Mouse (Mus musculus) c-Kit-positive CD71-negative TER-119-negative erythroid progenitor cells, embryonic 14.5 days (primary cell): ENCODE data around the gene Abcg8.

Source experiments
- DNase-seq: peaks from one replicate; pipeline ENCODE4 v3.0.0-alpha.2; 2013; ENCODE audit warnings: low read depth

Gene Abcg8

DNA sequence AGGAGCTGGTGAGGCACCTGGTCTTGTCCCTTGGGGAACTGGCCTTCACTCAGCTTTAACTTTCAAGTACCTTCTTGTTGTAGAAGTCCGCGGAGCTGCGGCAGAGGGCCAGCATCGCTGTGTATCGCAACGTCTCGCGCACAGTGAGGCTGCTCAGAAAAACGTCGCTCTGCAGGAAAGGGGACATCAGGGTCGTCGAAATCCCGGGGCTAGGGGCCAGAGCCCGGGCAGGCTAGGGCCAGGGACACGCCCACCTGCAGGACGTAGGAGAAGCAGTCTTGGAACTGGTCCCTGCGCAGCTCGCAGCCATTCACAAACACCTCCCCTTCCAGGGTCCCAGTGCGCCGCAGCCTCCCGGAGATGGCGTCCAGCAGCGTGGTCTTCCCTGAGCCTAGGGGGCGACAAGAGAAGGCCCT is at the start of gene Abcg8:
Abcg8 (plus strand) TSS at position 352 of the 416 bp plus-strand sequence.
- no peak for DNase-seq

DNA sequence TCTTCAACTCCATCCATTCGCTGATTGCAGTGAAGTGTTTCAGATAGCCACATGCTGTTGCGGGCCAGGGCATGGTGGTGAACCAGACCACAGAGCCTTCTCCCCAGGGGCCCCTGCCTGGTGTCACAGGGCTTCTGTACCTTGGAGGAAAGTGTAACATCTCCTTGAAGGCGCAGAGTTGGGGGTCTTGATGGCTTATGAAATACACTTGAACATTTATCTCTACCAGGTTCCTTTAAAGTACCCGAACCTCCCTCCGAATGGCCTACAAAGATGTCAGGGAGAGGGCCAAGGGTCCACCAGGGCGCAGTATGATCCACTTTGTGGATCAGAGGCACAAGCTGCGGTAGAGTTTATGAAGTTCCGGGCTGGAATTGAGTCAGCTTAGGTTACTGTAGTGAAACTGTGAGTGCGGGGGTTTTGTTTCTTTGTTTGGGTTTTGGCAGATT is 49.2 kb upstream of the Abcg8 start:
- DNase-seq: no peak

DNA sequence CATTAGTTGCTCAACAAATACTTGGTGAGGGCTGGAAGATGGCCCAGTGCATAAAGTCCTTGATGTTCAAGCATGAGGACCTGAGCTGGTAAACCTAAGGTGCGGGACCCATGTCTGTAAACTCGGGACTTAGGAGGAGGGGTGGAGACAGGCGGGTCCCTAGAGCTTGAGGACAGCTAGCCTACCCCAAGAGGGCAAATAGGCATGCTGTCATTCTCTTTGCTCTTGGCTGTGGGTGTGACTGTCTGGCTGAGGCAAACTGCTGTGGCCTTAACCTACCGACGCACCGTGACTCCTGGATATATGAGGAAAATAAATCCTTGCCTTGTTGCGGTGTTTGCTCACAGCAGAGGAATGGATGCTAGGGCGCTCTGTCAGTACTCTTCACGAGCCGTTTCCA is 48.4 kb upstream of the Abcg8 start:
- DNase-seq: no peak

DNA sequence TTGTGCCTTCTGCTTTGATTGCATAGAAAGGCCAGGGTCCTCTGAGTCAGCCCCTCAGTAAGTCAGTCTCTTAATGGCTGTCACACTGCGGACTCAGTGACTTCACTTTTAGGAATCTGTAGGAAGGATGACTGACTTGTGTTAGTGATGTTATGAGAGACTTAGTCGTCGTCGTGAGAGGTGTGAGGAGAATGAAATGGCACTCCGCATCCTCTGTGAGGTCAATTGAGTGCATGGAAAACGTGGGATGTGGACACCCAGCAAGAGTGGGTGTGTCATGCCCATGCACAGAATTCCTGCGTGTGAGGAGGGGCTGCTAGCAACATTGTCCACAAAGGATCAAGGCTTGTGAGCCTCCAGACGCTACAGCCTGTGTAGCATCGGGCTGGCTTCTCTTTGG is 47.5 kb upstream of the Abcg8 start:
- DNase-seq: no peak

DNA sequence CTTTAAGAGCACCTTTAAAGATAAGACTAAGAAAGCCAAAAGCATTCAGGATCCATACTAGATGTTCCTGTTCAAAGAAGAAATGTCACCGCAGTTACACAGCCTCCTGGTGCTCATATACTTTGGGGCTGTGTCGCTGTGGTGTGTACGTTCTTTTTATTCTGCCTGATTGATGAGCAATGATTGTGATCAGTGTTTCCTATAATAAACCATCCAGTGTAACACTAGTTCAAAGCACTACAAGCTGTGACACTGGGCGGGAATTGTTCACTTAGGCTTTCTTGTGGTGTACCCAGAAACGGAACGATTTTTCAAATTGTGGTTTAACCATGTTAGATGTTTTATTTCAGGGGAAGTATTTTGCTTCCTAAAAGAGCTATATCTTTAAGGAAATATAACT is 44.3 kb upstream of the Abcg8 start:
- DNase-seq: no peak

DNA sequence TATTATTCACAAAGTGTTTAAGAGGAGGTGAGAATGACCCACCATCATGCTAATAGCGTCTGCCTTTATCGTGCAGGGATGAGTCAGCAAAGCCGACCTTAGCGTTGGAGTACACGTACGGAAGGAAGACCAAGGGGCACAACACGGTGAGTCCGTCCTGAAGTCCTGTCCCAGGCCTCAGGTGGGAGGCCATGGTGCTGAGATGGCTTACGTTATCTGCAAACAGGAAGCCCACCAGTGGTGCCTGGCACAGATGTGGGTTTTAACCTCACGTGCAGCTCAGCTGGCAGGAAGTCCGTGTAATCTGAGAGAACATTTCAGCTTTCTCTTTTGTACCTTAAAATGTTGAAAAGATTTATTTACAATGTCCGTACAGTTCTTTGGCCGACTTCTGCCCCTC is 42.7 kb upstream of the Abcg8 start:
- no peak for DNase-seq

DNA sequence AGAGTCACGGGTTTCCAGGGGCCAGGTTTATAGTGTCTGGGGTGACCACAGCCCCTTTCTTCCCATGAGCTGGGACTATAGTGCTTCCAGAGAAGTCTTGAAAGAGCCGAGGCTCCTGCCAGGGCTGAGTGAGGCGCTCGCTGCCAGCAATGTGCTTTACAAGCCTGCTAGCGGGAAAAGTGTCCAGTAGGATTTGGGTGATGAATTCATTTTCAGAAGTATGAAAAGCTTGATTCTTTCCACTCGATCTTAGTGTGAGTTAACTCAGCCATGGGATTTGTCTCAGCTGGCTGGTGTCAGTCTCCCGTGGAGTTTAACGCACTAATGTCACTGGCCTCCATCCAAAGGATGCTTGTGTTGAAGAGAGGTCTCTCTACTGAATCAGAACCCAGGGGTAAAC is 39.8 kb upstream of the Abcg8 start:
- DNase-seq: no peak

DNA sequence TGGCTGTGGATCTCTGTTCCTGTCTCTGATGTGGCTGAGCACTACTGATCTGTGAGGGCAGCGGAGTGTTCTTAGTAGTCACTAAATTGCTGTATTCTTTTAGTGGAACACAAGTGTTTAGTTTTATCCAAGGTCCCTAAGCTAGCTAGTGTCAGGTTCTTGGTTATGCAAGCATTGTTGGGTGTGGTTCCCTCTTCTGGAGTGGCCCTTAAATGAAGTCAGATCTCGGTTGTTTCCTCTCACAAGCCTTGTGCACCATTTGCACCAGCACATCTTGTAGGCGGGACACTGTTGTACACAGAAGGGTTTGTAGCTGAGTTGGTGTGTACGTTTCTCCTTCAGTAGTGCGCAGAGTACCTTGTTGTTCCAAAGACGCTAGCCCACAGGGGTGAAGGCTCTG is 38.1 kb upstream of the Abcg8 start:
- DNase-seq: no peak

DNA sequence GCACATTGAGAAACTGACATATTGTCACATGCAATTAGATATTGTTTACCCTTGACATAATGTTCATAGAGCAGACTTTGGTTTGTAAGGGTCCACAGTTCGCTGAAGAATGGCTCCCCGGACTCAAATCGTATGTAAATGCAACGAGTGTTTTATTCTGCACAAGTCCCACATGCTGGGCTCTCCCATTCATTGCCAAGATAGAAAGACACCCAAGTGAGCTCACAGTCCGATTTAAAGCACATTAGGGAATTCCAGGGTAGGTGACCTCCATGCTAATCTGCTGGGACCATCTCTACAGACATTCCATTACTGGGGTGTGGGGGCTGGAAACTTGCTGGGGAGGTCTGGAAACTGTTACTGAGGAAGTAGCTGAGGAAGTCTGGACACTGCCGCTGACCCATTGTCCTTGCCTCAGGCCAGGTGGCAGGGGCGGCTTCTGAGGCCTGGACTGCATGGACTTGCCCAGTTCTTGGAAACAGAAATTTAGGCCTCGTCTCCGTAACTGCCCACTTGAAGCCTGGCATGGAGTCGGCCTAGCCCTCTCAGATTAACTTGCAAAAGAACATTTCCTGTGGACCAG is 36.2 kb upstream of the Abcg8 start:
- DNase-seq: no peak

DNA sequence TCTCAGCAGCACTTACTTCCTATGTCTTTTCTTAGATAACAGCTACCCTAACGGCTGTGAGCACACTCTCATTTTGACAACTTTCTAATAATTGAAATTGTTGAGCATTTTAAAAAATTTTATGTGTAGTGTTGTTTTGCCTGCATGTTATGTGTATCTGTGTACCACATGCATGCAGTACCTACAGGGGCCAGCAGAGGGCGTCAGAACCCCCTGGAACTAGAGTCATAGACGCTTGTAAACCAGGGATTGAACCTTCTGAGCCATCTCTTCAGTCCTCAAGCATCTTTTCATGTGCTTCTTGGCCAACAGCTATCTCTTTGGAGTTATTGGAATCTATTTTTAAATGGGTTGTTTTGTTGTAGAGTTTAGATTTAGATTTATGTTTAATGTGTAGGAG is 34.2 kb upstream of the Abcg8 start:
- DNase-seq: peak; percentile 42

DNA sequence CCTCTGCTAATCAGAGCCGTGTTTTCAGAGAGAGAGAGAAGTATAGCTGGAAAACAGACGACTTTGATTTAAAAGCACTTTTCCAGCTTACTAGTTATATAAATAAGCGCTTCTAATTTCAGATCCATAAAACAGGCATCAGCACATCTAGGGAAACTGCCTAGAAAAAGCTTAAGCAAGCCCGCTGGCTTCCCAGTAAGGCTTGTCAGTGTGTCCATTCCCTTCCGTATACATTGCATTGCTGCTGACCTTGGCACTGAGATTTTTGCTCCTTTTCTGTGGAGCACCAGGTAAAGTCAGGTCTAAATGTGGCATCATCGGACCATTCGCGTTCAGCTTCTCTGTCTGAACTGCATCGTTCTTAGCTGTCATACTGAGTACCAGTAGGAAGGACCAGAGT is 33.8 kb upstream of the Abcg8 start:
- DNase-seq: no peak

DNA sequence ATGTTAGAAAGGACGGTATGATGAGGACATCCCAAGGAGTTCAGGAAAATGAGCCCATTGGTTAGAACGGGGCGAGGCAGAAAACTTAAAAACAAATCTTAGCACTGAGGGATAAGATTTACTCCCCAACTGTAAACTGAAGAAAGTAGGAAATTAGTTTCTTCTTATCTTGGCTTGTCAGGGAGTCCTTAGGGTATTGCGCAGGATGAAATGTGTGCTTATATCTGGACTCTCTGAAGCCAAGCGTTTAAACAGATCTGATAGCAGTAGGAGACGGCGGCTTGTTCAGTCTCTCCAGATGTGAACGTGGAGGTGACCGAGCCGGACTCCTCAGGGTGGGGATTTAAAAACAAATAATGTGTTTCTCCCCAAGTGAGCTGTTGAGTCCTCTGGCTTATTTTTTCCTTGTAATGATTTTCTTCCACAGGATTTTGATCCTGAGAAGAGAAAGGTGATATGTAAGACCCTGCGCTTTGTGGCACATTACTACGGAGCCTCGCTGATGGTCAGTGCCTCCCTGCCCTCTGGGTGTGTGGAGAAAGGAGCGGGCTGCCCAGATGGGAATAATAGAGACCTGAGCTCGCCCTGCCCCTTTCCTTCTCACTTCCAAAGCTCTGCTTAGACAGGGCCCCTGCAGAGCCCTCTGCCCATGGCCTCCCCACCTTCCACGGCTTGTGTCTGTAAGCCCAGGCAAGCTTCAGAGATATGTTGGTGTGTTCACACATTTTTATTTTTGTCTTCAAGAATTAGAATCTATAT is 31.6 kb upstream of the Abcg8 start:
- DNase-seq: no peak

DNA sequence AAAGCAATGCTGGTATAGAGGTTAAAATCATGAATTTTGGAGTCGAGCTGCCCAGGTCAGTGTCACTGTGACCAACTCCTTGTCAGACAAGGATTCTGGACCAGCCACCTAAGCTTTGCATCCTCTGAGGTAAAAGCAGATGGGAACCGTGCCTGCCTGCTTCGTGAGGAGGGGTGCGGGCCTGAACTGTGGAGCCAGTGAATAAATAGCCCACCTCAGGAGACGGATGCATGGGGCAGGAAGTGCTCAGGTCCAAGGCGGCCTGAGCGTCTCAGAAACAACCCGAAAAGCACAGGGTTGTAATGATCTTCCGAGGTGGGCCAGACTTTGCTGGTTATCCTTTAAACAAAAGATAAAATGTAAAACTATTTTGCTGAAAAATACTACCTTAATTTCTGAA is 31.0 kb upstream of the Abcg8 start:
- no peak for DNase-seq

DNA sequence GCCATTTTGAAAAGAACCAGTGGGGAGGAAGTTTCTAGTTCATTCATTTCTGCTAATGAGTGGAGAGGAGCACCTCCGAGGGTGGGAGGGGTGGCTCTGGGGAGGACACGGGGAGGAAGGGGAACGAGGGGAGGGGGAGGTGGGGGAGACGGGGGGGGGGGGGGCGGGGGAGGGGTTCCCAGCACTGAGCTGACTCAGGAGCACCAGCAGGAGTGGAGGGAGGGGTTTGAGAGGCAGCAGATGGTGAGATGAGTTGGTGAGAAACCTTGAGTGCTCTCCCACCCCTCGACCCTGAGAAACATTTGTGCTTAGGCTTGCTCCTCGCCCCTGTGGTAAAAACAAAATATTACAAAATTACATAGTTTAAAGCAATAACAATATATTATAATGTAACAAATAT is 30.2 kb upstream of the Abcg8 start:
- no peak for DNase-seq

DNA sequence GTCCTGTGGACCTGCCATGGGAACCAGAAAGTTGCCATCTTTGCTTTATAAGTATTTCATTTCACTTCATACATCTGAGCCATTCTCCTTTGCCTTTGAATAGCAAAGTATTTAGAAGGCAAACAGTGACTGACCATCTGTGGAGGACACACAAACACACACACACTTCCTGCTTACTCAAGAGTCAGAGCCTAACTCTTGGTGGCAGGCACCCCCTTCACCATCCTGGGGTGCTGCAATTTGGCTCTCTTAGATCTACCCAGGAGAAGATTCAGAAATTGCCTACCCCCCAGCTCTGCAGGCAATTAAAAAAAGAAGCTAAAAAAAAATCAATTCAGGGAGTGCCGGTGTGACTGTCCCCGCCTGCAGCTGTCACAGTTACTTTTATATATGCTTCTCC is 29.6 kb upstream of the Abcg8 start:
- no peak for DNase-seq

DNA sequence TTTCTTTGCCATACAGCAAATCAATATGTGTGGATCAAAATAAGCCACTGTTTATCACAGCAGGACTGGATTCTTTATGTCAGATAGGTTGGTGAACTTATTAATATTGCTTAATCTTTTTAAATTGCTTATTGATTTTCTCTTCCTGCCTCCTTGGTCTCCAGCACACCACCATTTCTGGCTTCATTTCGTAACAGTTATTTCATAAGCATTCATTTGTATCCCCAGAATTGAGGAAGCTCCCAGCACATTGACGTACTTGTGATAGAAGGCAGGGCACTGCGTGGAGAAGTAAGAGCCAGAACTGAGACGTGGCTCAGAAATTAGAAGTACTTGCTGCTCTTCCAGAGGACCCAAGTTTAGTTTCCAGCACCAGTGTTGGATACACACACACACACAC is 28.5 kb upstream of the Abcg8 start:
- peak; percentile 31 for DNase-seq

DNA sequence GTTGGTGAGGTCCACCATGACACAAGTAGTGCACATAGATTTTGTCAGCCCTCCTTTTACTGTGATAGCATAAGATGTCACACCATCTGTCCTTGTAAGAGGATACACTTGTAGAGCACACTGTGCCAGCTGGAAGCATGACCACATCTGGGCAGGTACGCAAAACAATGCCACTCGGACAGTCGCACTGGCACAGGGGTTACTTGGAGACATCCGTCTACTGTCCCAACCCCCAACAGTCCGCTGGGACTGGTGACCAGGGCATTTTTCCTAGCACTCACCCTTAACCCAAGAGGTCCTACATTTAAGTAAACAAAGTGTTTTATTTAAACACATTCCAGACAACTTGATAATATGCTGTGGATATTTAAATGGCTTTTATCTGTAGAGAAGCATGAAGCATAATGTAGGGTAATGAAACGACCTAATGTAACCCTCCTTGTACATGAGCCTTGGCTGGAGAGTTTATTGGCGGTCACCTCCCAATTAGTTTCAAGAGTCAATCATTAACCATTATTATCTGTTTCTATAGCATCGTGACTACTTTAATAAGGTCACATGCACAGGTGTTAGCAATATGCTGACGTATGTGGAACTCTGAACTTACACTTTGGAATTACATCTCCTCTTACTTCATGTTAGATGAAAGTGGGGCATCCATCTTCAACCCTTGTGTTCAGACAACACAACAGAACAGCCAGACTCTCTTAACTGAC is 25.6 kb upstream of the Abcg8 start:
- DNase-seq: no peak

DNA sequence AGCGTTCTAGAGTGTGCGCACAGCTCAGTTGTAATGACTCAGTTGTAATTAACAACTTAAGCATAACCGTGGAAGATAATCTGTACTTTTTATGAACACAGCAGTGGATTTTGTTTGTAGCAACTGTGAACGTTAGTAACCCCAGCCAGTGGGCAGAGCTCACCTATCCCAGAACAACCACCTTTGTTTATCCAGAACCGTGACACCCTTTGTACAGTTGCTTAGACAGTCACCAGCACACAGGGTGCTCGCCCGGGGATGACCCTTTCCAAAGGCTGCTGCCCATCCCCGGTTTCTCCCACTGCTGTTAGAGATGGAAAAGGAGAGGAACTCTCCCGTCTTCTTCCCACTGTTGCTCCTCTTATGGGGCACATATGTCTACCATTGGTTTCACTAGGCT is 22.6 kb upstream of the Abcg8 start:
- no peak for DNase-seq

DNA sequence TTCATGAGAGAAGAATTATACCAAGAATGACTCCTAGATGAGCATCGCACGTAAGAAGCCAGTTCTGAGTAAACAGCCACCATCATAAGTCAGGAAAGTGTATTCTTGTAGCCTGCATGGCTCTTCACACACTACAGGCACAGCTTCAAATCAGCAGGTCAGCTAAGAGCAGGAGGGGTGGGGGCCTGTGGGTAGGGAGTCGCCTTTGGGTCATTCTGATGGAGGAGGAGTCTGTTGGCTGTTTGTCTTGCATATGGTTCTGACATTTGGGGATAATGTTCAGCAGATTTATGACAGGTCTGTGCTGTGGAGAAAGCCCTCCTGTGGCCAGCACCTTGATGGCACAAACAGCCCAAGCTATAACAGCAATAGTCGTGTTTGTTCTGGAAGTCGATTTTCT is 19.9 kb upstream of the Abcg8 start:
- DNase-seq: no peak

DNA sequence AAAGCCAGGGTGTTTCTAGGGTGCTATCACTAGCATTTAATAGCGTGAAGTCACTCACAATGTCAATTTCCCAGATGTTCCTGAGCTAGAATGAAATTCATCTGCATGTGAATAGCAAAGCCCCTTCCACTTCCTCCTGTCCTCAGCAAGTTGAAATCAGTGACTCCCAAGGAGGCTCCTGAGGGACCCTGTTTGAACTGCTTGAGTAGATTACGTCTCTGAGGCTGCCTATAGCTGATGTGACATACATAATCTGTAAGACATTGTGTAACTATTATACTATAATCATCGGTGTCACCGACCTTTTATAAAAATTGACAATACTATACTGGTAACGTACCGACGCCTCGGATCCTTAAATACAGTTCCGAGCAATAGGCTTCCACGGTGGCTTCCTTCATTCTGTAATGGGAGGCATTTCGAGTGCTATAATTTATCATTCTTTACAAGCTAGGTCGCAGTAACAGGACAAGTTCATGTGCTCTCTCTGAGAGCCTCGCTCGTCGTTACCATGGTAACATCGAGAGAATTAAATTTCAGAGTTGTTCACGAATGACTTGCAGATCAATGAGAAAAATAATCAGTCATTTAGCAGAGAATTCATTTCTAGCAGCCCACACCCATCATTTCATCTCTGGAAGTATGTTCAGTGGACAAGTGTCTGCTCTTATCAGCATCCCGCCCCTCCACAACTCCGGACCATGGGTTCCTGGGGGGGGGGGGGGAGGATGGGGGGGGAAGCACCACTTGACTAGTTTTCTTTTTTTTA is 19.3 kb upstream of the Abcg8 start:
- no peak for DNase-seq

DNA sequence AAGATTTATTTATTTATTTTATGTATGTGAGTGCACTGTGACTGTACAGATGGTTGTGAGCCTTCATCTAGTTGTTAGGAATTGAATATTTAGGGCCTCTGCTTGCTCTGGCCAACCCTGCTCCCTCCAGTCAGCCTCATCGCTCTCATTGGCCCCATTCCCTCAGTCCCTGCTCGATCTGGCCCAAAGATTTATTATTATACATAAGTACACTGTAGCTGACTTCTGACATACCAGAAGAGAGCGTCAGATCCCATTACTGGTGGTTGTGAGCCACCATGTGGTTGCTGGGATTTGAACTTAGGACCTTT is 18.7 kb upstream of the Abcg8 start:
- DNase-seq: no peak

DNA sequence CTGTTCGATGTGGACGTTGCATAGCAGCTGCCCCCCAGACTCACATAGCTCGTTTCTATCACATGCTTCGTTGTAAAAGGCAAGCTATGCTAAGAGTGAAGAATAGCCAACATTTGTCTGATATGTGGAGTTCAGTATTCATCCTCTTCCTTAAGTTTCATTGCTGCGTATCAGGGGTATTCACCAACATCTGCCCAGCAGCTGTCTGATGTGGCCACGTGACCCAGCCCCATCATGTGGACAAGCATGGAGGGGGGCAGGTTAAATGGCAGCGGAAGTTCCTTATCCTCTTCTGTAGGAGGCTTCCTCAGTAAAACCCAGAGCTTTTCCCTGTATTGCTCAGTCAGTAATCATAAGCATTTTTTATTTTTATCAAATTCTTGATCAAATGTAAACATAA is 18.3 kb upstream of the Abcg8 start:
- DNase-seq: no peak

DNA sequence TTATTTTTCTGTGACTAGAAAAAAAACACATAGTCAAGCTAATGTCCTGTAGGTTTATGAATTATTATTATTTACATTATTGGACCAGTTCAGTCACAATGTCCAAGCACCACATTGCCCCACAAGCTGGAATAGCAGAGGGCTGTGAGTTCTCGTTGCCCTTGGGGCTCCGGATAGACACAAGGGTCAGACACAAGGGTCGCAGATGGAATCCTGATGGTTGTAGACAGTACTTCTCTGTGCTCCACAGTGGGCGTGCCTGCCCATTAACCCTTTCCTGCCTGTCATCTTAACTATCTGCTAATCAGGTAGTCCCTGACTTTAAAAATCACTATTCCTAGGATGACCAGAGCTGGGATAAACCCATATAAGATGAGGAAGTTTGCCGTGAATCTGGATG is 17.9 kb upstream of the Abcg8 start:
- no peak for DNase-seq
